Mouse (Mus musculus) myocyte (in vitro differentiated cells): ENCODE measurements around the gene Itgb2. TPM values are rescaled to one million over a fixed set of nuclear protein-coding genes. Genes with fewer than 3 reads are reported as not detected.

Source experiments
- H3K27me3 ChIP-seq: one replicate; pipeline ENCODE4 v1.6.1; 2011; ENCODE audit not compliant: control insufficient read depth, insufficient read depth, insufficient read length
- H3K36me3 ChIP-seq: one replicate; pipeline ENCODE4 v1.6.1; 2011; ENCODE audit not compliant: control insufficient read depth, insufficient read depth
- H3K4me2 ChIP-seq: one replicate; pipeline ENCODE4 v1.6.1; 2011; ENCODE audit warnings: low read depth, control low read depth
- H3K4me3 ChIP-seq: one replicate; pipeline ENCODE4 v1.5.1; 2011; ENCODE audit warnings: mild to moderate bottlenecking, control low read depth, moderate library complexity
- H3K79me2 ChIP-seq: one replicate; pipeline ENCODE4 v1.6.1; 2011; ENCODE audit not compliant: control insufficient read depth, insufficient read depth
- H3ac ChIP-seq: one replicate; pipeline ENCODE4 v1.6.1; 2011; ENCODE audit not compliant: control insufficient read depth, insufficient read length
- CEBPB ChIP-seq: IDR thresholded peaks from 2 replicates; pipeline ENCODE4 v1.6.1; 2011; ENCODE audit warnings: mild to moderate bottlenecking, moderate library complexity; ENCODE audit not compliant: poor library complexity, insufficient read depth, severe bottlenecking
- E2F4 ChIP-seq: IDR thresholded peaks from one replicate; pipeline ENCODE4 v1.6.1; 2011; ENCODE audit warnings: mild to moderate bottlenecking, control low read depth, moderate library complexity; ENCODE audit not compliant: insufficient read depth
- MAX ChIP-seq: IDR thresholded peaks from one replicate; pipeline ENCODE4 v1.6.1; 2011; ENCODE audit warnings: low read depth, mild to moderate bottlenecking, control low read depth
- MYOD1 ChIP-seq, 3 experiments: IDR thresholded peaks; one replicate each; pipeline ENCODE4 v1.6.1; 2011; ENCODE audit warnings: control low read depth in 2 of 3, low read depth in 2 of 3, mild to moderate bottlenecking in 2 of 3, moderate library complexity in 1 of 3; ENCODE audit not compliant: insufficient read length in 2 of 3, control insufficient read depth in 1 of 3
- MYOG ChIP-seq, 3 experiments: IDR thresholded peaks; one replicate each; pipeline ENCODE4 v1.6.1; 2011; ENCODE audit warnings: control low read depth in 2 of 3, low read depth in 2 of 3, mild to moderate bottlenecking in 2 of 3; ENCODE audit not compliant: insufficient read length in 2 of 3, control insufficient read depth in 1 of 3, insufficient read depth in 1 of 3
- POLR2A ChIP-seq: IDR thresholded peaks from one replicate; pipeline ENCODE4 v1.6.1; 2011; ENCODE audit warnings: low read depth, mild to moderate bottlenecking, control low read depth, moderate library complexity; ENCODE audit not compliant: insufficient read length
- POLR2AphosphoS2 ChIP-seq: IDR thresholded peaks from one replicate; pipeline ENCODE4 v1.6.1; 2011; ENCODE audit warnings: low read depth, control low read depth; ENCODE audit not compliant: insufficient read length
- REST ChIP-seq: IDR thresholded peaks from one replicate; pipeline ENCODE4 v1.6.1; 2011; ENCODE audit warnings: mild to moderate bottlenecking, control low read depth, moderate library complexity; ENCODE audit not compliant: insufficient read depth, insufficient read length
- SRF ChIP-seq: IDR thresholded peaks from one replicate; pipeline ENCODE4 v1.6.1; 2011; ENCODE audit warnings: low read depth; ENCODE audit not compliant: control insufficient read depth, insufficient read length
- TCF12 ChIP-seq: IDR thresholded peaks from one replicate; pipeline ENCODE4 v1.6.1; 2011; ENCODE audit warnings: mild to moderate bottlenecking, control low read depth; ENCODE audit not compliant: poor library complexity, insufficient read depth, severe bottlenecking
- TCF3 ChIP-seq: IDR thresholded peaks from one replicate; pipeline ENCODE4 v1.6.1; 2011; ENCODE audit warnings: low read depth, control low read depth; ENCODE audit not compliant: insufficient read length
- USF1 ChIP-seq: IDR thresholded peaks from one replicate; pipeline ENCODE4 v1.6.1; 2011; ENCODE audit warnings: low read depth, mild to moderate bottlenecking, control low read depth, moderate library complexity
- polyA plus RNA-seq: library from polyadenylated mRNA; unstranded; fragments of >200 nt; fragmentation: generic; extraction: Trizol; gene quantifications from one replicate; pipeline ENCODE4 v1.2.1, GENCODE M21; 2012; ENCODE audit warnings: missing spikeins

Itgb2 gene
- polyA plus RNA-seq, 1 experiment: 1.3 TPM

DNA sequence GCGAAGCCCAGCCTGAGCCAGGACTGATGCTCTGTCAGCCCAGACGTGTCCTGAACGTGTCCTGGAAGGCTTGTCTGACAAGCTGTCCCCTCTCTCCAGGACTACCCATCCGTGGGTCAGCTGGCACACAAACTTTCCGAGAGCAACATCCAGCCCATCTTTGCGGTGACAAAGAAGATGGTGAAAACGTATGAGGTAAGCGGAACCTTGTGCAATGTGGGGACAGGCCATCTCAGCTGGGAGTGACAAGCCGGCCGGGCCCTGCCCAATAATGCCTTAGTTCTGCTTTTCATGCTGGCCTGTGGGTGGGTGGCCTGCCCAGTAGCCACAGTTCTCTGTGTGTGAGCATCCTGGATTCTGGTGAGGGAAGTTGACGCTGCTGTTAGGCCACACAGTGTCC is 20.8 kb downstream of the Itgb2 start:
- H3ac ChIP-seq: no peak overlapping the region
- TF ChIP-seq REST (no peak), E2F4 (no peak), USF1 (no peak), TCF12 (no peak), MAX (no peak), POLR2A (no peak), MYOD1 (IDR thresholded peaks at IDR 0.05; ENCODE audit: control insufficient read depth in 1 of 3, insufficient read length in 2 of 3, low read depth in 2 of 3) (no peak)
- H3K4me3 ChIP-seq: no peak overlapping the region
- H3K79me2 ChIP-seq: no peaks in the 10 kb centered on the region
- no peak overlapping the region for H3K4me2 ChIP-seq
- H3K36me3 ChIP-seq: no peaks in the 10 kb centered on the region
- H3K27me3 ChIP-seq: no peaks in the 10 kb centered on the region

DNA sequence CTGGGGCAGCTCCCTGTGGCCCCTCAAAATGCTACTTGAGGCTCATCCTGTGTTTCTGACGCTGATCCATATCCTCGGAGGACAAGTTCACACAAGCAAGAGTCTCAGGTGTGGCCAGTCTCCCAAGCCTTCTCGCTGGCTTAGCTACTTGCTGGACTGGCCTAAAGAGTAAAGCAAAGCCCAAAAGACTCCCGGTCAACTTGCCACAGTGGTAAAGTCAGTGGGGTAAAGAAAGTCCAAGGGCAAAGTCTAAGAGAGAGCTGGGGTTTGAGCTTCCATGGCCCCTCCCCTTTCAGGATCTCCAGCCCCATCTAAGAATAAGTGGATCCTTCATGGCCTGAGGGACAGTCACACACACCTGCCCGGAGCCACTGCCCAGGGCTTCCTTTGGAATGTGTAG is 22.1 kb downstream of the Itgb2 start:
- Histone ChIP-seq H3K4me3 (no peak overlapping the region), H3K36me3 (no peaks in the 10 kb centered on the region), H3K27me3 (no peaks in the 10 kb centered on the region), H3ac (no peak overlapping the region), H3K4me2 (no peak overlapping the region), H3K79me2 (no peaks in the 10 kb centered on the region)
- no peak for TF ChIP-seq REST
- peak in 1 of 3 experiments; percentile 22 for TF ChIP-seq MYOG (IDR thresholded peaks at IDR 0.05; ENCODE audit: control insufficient read depth in 1 of 3, insufficient read depth in 1 of 3, insufficient read length in 2 of 3, low read depth in 2 of 3)

DNA sequence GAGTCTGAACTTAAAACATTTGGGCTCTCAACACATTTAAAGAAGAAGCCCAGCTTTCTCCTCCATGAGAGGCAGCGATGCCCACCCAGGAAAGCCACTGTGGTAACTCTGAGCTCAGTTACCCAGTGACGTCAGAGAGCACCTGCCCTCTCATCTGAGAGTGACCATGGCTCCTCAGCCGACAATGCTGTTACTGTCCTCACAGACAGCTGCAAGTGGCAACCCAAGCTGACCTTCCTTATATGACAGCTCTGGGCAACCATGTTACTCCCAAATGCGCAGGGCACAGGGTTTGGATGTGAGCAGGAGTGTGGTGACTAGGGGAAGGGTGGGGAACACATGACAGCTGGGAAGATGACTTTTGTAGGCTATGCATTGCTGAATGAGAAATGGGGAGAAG is 23.2 kb downstream of the Itgb2 start:
- TF ChIP-seq MYOD1 (IDR thresholded peaks at IDR 0.05; ENCODE audit: control insufficient read depth in 1 of 3, insufficient read length in 2 of 3, low read depth in 2 of 3) (peak in 2 of 3 experiments; percentile 72), POLR2AphosphoS2 (no peak), E2F4 (no peak), TCF3 (peak; percentile 38), POLR2A (no peak), MYOG (IDR thresholded peaks at IDR 0.05; ENCODE audit: control insufficient read depth in 1 of 3, insufficient read depth in 1 of 3, insufficient read length in 2 of 3, low read depth in 2 of 3) (peak; percentile 17 to 87 (median 76)), REST (no peak), TCF12 (no peak), USF1 (no peak), CEBPB (no peak), SRF (no peak)
- H3K4me3 ChIP-seq: no peak overlapping the region
- H3K27me3 ChIP-seq: no peaks in the 10 kb centered on the region
- H3ac ChIP-seq: no peak overlapping the region
- no peak overlapping the region for H3K4me2 ChIP-seq
- H3K79me2 ChIP-seq: no peaks in the 10 kb centered on the region
- H3K36me3 ChIP-seq: no peaks in the 10 kb centered on the region

DNA sequence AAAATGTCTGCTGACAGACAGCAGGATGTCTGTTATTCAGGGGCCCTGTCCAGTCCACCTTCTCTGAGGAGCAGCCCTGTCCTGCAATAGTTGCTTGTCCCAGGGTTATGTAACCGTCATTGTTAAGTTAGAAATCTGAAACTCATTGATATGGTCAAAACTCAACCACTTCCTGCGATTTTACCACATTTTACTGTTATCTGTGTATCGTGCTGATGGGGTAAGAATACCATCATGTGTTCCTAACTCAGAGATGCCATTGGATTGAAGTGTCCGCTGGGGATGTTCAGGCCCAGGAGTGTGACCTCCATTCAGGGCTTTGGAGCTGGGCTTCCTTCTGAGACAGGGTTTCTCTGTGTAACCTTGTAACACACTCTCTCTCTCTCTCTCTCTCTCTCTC is 24.9 kb downstream of the Itgb2 start:
- no peak overlapping the region for H3ac ChIP-seq
- no peaks in the 10 kb centered on the region for H3K36me3 ChIP-seq
- H3K4me2 ChIP-seq: no peak overlapping the region
- TF ChIP-seq POLR2A: no peak
- no peak for TF ChIP-seq TCF3
- no peak for TF ChIP-seq MYOG (IDR thresholded peaks at IDR 0.05; ENCODE audit: control insufficient read depth in 1 of 3, insufficient read depth in 1 of 3, insufficient read length in 2 of 3, low read depth in 2 of 3)
- no peak for TF ChIP-seq SRF
- TF ChIP-seq REST: no peak
- no peak for TF ChIP-seq CEBPB
- no peak for TF ChIP-seq USF1
- TF ChIP-seq TCF12: no peak
- TF ChIP-seq MYOD1 (IDR thresholded peaks at IDR 0.05; ENCODE audit: control insufficient read depth in 1 of 3, insufficient read length in 2 of 3, low read depth in 2 of 3): no peak
- H3K27me3 ChIP-seq: no peaks in the 10 kb centered on the region
- H3K79me2 ChIP-seq: no peaks in the 10 kb centered on the region
- no peak overlapping the region for H3K4me3 ChIP-seq

DNA sequence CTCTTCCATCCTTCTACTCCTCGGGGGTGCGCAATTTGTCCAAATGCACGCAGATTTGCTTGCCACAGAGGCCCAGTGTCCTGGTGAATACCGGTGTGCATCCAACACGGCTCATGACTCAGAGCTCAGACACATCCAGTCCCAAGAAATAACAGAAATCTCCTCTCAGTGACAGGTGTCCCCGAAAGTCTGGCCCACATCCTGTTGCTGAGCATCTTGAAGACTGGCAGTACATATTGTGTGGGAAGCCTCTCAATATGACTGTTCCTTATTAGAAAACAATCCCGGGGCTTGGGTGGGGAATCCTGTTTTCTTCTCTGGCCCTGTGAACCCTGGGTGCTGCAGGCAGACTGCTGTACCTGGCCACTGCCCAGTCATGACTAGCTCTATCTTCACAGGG is 26.6 kb downstream of the Itgb2 start:
- TF ChIP-seq SRF: no peak
- TF ChIP-seq REST: no peak
- TF ChIP-seq TCF3: no peak
- no peak for TF ChIP-seq CEBPB
- TF ChIP-seq MAX: no peak
- Histone ChIP-seq H3K4me2 (no peak overlapping the region), H3K36me3 (no peaks in the 10 kb centered on the region), H3ac (no peak overlapping the region), H3K27me3 (no peaks in the 10 kb centered on the region), H3K4me3 (no peak overlapping the region), H3K79me2 (no peaks in the 10 kb centered on the region)
